Mouse (Mus musculus) adrenal gland, postnatal 14 days (tissue): ENCODE data around the gene Fgfr2. TPM values are rescaled to one million over a fixed set of nuclear protein-coding genes. Genes with fewer than 3 reads are reported as not detected.

Experiments used
- DNase-seq: peaks from one replicate; pipeline ENCODE4 v3.0.0; 2021; ENCODE audit warnings: mixed read lengths
- total RNA-seq: library from RNA; stranded (reverse); gene quantifications from 2 replicates; pipeline ENCODE4 v1.2.3, GENCODE M21; 2021

The Fgfr2 gene
- total RNA-seq, 1 experiment from 2014 or later: 227 TPM

- DNase-seq: no peak
These were observed 1525.2 kb downstream of the Fgfr2 start for GRCm38 (mm10) chr7:131597779-131598482.

DNA sequence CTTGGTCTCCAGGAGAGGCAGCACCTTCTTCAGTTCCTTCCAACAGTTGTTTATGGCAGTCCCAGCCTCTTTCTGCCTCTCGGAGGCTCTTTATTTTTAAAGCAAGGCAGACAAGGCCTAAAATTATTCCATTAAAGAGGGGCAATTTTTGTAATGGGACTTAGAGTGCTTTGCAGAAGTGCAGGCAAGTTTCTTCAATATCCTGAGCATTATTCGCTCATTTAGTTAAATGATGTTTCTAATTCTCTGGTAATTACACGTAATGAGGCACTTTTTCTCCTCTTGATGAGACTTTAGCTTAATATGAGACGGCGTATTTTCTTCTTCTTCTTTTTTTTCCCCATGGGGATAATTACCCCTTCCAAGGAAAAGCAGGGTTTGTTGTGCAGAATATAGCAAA lies 1537.6 kb downstream of the Fgfr2 start:
- no peak for DNase-seq

GRCm38 (mm10) chr7:131582178-131582577 lies 1541.0 kb downstream of the Fgfr2 start:
- DNase-seq: no peak

GRCm38 (mm10) chr7:131575246-131575645 lies 1547.9 kb downstream of the Fgfr2 start:
- no peak for DNase-seq

DNA sequence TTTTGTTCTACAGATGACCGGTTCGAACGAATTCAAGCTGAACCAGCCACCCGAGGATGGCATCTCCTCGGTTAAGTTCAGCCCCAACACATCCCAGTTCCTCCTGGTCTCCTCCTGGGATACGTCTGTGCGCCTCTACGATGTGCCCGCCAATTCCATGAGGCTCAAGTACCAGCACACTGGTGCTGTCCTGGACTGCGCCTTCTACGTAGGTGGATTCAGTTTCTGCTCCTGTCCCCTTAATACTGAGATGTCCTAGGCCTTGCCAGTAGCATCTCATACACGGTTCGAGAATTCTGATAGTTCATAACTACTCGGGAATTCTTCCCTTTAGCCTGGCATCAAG lies 1562.5 kb downstream of the Fgfr2 start:
- DNase-seq: no peak

DNA sequence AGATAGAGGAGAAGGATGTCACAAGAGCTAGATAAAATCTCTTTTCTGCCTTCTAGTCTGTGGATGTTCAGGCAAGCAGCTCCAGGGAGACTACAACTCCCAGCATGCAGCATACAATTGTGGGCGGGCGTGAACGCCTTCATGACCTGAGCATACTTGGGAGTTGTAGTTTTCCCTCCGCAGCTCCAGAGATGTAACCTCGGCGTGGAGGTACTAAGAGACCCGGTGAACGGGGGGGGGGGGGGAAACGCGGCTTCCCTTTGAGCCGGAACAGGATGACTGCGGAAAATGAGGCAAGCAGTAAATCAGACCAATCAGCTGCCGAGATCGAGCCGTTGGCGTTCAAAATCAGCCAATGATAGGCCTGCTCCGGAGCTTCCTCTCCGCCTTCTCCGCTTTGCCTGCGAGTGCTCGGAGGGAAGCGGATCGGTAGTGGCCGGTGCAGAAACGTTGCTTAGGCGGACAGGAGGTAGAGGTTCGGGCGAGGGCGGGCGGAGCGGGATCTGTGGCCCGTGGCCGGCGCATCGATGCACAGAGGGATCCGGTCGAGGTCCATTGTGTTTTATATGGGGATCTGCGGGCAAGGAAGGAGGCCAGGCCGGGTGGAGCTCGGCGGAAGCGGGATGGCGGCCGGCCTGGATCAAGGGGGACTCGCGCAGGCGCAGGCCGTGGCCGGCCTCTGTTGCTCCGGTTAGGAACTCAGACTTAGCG lies 1563.0 kb downstream of the Fgfr2 start, which contains the start of gene Bub3:
Gene Bub3 (plus strand): TSS at position 237 of the 711 bp plus-strand sequence.
- peak; percentile 94 for DNase-seq

DNA sequence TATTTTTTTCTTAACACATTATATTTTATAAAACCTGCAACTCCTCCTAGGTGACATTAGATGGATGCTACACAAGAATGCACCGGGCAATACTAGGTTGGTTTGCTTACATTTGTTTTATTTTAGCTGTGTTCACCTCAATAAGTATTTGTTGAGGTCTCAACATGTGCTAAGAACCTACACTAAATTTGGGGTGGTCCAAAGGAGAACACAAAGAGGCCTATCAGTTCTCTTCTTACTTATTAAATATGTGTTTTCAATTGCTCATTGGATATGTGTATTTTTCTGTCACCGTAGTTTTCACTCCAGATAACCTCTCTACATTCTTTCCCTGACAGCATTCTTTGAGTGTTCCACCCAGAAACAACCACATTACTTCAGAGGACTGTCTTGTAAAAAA lies 1565.4 kb downstream of the Fgfr2 start:
- DNase-seq: no peak

DNA sequence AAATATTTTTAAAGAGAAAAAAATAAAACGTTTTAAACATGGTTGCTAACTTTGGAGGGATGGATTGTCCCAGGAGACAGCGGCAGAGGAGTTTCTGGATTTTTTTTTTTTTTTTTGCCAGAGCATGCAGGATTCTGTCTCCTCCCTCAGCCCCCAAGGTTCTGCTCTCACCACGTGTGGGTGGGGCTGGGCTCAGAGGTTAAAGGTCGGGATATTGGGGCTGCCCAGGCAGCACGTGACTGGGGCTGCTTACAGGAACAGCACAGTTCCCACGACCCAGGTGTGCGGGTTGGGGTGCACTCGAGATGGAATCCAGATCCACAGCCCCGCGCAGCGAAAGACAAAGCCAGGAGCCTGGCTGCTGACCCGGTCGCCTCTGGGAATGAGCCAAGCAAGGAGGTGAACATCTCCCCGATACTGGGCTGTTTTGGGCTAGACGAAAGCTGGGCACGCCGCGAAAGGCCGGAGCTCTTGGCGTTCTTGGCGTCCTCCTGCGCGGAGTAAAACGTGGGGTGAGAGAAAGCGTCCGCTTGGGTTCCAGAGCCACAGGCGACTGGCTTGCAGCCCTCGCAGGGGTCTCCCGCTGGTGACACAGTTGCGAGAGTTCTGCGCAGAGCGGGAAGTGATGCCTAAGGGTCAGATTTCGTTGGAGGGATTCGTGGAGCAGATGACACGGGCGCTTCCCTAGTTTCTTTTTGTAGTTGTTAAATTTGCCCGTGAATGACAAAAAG lies 1566.4 kb downstream of the Fgfr2 start:
- no peak for DNase-seq

GRCm38 (mm10) chr7:131556116-131556515 lies 1567.0 kb downstream of the Fgfr2 start:
- DNase-seq: no peak

- DNase-seq: peak; percentile 21
These were observed 1567.7 kb downstream of the Fgfr2 start for GRCm38 (mm10) chr7:131555301-131556081.

GRCm38 (mm10) chr7:131554341-131555180 lies 1568.6 kb downstream of the Fgfr2 start:
- DNase-seq: no peak

- DNase-seq: peak; percentile 49
These were observed 1569.4 kb downstream of the Fgfr2 start for GRCm38 (mm10) chr7:131553771-131554175.

DNA sequence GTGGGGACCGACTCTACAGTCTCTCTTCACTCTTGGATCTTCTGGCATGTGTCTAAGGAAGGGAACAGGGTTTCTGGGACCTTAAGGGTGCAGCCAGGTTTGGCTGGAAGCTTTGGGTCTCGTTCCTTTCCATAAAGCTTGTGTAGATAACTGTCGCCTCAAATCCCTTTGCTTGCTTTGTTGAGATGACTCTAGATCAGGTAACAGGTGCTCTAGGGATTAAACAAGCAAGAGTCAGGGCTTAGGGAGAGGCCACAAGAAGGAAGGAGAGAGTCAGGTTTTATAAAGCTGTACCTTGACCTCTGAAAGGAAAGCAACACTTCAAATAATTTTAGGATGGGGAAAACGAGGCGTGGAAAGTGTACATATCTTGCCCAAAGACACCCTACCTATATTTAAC lies 1570.4 kb downstream of the Fgfr2 start:
- DNase-seq: no peak

DNA sequence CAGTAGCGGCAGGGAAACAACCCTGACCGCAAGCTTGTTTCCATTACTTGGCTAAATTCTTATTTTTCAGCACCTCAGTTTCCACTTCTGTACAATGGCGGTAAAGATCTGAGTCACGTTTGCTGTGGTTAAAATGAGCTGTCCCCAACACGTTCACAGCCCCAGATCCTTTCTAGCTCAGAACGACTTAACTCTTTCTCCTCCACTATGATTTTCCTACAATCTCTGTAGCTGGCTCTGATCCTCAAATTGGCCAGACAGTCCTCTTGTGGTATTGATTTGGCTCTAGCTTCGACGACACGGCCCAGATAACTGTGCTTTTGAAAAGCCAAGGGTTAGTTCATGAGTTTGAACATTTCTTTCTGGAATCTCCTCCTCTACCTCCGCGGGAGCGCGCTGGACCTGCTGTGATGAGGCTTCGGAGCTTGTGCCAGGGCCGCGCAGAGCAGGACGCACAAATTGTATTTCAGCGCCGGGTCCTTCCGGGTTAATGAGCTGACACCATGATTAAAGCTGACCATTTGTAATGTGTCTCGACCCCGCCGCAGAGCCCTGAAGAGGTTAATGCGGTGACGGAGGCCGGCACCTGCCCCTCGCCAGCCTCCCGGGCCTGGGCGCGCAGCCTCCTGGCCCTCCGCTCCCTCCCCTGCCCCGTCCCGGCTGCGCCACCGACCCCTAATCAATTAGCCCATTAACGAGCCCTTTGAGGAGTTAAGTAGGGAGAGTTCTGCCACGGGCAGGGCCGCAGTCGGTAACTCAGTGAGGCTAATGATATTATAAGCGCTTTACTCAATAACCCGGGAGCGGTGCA lies 1571.0 kb downstream of the Fgfr2 start:
- DNase-seq: no peak

DNA sequence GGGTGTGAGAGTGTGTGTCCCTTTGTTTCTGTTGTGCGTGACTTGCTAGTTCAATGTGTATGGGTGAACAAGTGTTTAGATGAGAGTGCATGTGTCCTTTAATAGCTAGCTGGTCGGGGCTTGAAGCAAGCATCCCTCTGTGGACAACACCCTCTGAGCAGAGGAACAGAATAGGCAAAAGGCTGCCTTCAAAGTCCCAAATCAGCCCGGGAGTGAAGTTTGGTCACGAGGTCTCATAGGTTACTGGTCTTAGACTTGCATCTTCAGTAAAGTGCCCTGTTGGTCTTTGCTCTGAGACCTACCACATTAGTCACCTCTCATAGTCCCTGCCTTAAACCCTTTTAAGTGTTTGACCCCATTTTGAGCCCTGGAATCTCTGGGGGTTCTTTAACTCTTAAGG lies 1571.7 kb downstream of the Fgfr2 start:
- no peak for DNase-seq

- no peak for DNase-seq
These were observed 1574.7 kb downstream of the Fgfr2 start, which contains the start of gene Hmx2 for GRCm38 (mm10) chr7:131548473-131548872. Hmx2 (plus strand) TSS chr7:131548773.

- DNase-seq: no peak
These were observed 1575.7 kb downstream of the Fgfr2 start for GRCm38 (mm10) chr7:131547481-131547880.

DNA sequence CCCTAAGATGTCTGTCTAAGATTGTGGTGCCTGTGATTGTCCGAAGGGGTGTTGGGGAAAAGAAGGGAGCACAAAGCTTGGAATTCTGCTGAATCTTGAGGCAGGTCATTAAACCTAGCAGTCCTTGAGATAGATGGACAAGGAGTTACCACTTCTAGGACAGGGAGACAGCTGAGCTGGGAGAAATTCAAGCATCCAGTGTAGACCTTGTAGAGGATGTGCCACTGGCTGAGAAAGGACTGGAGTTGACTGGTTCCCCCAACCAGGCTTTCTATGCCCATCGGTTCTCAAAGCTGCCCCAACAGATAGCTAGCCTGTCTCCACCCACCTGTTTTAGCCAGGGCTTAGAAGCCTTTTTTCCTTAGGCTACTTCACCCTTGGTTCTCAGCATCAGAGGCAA lies 1576.7 kb downstream of the Fgfr2 start:
- no peak for DNase-seq

DNA sequence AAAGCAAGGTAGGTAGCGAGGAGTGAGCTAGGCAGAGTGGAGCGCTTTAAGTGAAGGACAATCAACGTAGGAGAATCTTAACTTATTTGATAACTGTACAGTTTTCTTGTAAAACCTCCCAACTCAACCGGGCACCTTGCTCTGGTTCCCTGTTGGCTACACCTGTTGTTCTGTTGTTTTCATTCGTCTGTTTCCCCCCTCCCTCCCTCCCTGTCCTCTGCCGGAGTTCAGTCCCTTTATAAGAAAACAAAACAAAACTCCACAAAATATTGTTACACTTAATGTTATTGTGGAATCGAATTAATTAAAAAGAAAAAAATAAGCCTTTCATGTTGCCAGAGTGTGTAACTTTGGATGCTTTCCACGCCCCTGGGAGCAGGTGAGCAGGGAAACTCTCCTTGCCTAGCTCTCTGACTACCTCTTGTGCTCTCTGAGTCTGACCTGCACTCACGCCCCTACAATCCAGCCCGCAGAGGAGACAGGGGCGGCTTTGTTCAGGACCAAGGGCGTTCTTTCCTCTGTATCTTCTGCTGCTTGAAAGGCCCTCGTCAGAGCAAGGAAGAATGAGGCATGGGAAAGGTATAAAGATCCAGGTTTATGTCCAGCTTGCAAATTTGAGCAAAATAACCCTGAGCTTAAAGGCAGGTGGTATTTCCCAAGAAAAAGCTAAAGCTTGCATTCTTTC lies 1577.3 kb downstream of the Fgfr2 start:
- DNase-seq: no peak

DNA sequence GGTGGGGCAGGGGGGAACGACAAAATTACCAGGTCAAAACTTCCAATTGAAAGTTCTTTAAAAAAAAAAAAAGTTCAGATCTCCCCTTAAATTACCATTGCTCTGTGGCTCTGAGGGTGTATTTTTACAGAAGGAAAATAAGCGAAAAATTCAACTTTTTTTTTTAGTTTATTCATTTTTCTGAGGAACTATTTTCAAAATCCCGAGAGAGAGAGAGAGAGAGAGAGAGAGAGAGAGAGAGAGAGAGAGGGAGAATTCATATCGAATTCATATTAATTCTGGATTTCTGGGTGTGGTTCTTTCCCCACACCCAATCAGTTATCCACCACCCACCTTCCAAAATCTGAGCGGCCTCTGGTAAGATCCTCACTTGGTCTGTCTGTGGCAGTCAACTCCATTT lies 1578.3 kb downstream of the Fgfr2 start:
- no peak for DNase-seq
